Mouse (Mus musculus): Measurements from ENCODE around the gene Rnf180.
A peak's percentile ranks its signal among the peaks of the same experiment; 100 is the strongest.
"Not testable (repeated sequence)": the region's sequence is repeated elsewhere in the genome, so short reads cannot be mapped to it uniquely, and the experiment has no call there.

The Rnf180 gene

DNA sequence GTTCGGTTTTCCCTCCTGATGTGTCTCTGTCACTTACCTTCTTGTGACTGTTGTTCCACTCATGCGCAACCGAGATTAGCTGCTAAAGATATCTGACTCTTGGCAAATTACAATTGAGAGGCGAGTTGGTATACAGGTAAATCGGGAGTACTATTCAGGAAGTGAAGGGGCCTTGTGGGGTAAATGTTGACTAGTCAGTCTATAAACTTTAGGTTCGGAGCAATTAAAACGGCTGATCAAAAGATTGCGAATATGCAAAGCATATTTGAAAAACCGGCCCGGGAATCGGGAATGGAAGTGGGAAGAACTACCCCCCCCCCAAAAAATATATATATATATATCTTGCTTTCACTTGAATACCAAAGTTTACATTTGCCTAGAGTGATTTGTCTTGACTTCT lies at the start of gene Rnf180:
Gene Rnf180, minus strand, starts transcription at position 101 of the 400 bp plus-strand sequence.
- DNase-seq = no peak

DNA sequence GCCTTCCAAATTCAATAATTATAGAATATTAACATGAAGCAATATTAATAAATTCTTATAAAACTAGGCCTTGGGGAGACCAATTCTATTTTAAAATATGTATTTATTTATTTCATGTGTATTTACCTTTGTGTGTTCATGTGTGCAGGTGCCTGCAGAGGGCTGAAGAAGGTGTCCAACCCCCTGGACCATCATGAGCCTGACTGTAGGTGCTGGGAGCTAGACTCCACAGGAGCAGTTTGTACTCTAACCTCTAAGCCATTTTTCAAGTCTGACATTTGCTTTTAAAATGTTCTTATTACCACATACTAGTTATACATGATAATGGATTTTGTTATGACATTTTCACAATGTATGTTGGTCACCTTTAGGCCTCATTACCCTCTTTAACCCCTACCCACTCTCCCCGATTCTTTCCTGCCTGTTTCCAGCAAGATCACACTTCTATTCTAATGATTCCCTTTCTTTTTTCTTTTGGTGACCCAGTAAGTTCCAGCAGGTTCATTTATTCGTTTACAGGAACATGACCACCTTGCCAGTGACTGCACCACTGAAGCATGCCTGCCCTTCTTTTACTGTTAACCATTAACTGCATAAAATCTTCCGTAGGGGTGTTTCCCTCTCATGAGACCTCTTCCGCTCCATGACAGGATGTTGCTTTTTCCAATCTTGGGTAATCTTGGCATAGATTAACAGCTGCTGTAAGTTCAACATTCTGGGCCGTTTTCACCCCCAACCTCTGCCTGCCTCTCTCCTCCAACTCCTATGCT lies 36.8 kb upstream of the Rnf180 start:
- DNase-seq = no peak

DNA sequence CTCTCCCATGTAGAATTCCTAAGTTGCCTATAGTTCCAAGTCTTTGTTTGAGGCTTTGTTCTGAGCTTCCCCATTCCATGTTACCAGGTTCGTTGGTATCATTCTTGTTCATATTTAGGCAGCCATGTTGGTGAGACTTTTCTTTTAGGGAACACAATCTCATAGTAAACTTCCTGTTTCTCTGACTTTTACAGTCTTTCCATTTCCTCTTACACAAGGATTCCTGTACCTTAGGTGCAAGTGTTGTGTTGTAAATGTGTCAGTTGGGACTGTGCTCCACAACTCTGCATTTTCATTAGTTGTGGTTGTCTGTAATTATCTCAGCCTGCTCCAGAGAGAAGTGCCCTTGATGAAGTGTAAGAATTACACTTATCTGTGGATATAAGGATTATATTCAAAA lies 32.3 kb upstream of the Rnf180 start:
- no peak for DNase-seq

DNA sequence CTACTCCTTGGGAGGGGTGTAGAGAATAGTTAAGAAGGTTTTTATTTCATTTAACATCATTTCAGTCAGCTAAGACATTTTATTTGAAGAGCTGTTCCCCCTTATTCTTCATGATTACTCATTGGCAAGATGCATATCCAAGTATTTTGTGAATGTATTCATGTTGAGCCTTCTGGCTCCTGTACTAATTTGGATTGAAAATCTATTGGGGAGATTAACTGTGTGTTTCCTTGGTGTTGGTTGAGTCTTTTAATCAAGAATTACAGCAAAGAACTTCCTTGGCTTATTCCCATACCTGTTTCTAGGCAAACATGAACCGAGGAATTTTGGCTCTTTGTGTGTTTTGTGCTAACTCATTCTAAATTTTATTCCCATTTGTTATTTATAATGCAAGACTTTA lies 22.3 kb upstream of the Rnf180 start:
- no peak for DNase-seq

DNA sequence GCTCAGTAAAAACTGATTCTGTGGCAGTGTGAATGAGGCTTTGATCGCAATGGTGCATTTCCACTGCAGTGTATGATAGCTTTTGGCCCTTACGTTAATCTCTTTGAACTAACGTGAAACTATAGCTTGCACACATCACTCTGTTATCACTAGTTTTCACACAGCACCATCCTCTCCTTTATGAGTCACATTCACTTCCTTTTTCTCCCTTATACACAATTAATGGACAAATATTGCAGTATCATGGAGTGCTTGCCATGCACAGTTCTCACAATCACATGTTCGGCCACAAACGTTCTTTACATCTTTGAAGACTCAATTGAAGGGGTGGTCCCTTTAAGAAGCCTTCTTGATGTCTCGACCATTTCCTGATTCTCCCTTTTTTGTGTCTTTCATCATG lies 21.4 kb upstream of the Rnf180 start:
- DNase-seq = no peak

DNA sequence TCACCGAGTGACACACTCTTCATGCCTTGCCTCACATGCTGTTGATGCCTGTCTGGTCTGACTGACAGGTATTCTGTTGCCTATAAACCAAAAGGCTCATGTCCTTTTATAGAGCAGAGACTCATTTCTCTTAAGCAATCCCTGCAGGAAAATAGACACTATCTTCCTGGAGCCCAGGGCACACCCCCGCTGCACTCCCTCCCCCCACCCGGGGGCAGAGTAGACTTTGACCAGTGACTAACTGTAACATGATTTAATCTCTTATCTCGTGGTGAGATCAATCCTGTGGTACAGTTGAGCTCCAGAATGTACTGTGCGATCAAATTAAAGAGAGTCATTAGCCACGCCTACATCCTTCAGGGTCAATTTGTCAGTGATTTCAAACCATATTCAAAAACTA lies 18.1 kb upstream of the Rnf180 start:
- DNase-seq = no peak

DNA sequence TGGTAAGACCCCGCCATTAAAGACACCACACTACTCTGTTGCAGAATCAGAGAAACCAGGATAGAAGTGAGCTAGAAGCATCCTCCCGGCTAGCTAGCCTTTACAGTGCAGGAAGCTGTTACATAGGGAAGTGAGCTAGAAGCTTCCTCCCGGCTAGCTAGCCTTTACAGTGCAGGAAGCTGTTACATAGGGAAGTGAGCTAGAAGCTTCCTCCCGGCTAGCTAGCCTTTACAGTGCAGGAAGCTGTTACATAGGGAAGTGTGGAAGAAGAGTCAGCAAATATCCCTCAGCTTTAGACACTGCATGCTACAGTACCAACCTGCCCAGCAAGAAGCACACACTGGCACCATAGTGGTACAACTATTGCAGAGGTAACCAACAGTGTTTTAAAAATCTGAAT lies 15.9 kb upstream of the Rnf180 start:
- not testable (repeated sequence) for DNase-seq

DNA sequence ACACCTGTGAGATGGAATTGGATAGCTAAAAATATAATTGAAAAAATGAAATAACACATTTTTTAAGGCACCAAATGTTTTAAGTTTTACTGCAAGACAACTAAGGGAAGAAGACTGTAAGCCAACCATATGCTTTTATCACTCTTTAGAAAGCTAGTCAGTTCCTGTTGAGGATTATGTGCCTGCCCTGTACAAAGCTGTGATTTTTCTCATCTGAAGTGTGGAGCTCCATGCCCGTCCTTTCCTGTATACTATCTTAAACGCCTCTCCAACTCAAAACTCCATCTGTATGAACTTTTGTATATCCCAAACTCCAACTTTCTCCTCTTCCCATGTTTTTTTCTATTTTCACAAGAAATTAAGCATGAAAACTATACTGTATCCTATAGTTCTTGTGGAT lies 10.9 kb upstream of the Rnf180 start:
- no peak for DNase-seq

DNA sequence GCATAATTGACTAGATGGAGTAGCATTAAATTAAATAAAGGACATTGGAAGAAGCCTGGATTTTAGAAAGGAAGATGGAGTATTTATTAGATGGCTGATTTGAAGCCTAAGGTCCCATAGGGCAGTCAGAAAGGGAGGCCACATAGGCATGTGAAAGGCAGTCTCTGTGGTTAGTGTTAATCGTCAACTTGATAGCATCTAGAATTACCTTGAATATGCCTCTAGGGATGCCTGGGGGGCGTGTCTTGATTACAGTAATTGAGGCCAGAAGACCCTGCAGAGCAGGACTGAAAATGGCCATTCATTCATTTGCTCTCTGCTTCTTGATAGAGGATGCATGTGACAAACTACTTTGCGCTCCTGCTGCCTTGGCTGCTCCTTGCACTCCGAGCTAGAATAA lies 9.4 kb upstream of the Rnf180 start:
- no peak for DNase-seq

DNA sequence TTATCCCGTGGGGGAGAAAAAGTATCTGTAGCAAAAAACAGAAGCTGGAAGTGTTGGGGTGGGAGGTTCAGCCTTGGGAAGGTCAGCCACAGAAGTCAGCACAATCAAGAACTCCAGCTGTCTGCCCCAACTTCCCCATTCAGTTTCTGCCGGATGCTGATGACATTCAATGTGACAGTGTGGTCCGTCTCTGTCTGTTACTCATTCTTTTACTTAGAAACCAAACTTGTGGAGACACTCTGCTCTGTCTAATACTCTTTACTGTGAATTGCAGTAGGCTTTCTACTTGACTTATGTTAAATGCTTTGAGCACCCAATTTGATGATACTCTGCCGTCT lies 5.4 kb upstream of the Rnf180 start:
- no peak for DNase-seq

DNA sequence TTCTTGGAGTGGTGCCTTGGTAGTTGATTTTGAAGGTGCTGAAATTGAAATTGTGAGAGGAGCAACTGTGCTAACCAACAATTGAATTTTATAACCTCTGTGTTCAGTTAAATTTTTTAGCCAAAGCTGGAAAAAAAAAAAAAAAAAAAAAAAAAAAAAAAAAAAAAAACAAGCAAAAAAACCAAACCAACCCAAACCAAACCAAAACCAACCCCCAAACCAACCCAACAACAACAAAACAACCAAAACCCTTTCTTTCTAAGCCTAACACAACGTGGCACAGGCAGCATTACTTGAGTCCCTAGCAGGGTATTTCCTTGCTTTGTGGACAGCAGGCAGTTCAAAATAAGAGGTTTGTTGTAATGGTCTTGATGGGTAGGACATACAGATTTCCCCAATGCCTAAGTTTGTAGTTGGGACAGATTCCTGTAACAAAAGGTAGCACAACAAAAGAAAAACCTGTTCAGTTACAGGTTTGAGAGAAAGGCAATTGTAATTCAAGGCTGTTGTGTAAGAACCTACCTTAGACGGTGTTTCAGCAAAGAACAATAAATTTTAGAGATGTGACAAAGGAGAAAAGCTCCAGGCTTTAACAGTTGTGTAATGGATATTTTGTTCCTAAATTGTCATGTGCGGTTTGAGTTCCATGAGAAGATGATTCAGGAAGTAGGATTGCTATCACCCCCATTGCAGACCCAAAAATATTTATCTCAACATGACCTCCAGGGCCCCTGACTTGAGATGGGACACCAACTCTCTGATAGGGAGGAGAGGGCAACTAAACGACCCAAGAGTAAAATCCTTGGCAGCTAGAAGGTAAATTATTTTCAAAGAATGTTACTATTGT lies 4.8 kb upstream of the Rnf180 start:
- DNase-seq = no peak

DNA sequence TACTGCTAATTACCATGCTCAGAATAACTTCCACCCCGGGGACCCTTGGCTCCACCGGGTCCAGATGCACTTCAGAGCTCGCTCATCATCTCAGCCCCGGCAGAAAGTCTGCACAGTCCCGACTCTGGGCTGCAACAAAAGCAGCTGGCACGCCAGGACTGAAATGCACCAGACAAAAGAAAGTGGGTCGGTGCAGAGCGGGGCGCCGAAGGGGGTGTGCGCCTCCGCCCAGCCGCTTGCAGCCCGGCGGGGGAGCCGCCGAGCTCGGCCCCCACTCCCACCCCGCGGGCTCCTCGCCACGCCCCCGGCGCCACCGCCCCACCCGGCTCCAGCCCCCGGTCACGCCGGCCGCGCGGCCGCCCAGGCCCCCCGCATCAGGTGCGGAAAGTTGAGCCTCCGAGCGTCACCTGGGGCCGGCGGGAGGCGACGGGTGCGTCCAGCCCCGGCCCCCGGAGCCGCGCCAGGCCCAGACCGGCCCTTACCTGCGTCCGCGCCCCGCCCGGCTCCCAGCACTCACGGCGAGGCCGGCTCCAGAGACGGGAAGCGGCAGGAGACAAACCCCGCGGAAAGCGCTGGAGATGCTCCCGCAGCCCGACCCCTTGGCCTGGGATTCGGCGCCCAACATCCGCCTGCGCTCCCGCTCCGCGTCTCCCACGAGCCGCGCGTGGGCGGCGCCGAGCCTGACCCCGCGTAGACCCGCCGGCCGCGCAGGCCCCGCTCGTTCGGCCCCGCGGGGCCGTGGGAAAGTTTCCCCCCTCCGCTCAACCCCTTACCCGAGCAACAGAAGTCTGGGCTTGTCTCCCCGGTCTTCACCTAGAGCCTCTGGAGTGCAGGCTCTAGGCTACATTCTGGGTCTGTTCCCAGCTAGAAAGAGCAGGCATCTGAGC lies 591 bp downstream of the Rnf180 start:
- DNase-seq = peak; percentile 58

DNA sequence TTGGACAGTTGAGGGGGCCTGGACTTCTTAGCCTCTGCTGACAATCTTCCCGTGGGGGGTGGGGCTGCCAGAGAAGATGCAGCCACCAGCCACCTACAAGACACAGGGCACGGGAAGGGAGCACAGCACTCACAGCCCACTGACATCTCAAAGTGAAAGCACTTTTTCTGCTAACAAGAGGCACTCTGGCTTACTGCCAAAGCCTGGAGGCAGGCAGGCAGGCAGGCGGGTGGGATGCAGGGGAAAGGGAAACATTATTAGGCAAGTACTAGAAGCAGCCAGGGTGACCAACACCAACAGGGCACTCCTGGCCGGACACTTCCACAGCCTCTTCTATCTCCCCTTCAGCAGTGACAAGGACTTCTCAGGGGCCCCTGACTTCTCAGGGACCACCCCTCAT lies 2.8 kb downstream of the Rnf180 start:
- DNase-seq = peak; percentile 65

DNA sequence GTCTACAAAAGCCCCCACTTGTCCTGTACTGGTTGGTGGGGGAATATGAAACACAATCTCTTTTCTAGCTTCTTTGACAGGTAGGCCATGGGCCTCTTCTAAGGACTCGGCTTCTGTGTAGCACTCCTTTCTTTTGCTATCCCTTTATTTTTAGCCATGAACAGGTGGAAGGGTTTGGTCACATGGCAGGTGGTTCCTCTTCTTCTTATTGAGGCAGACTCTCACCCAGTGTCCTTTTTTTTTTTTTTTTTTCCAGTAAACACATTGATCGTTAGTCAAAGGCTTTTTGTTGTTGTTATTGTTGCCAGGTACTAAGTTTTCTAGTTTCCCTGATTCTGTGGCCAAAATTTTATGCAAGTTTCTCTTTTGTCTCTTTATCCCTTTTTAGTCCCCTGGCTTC lies 4.0 kb downstream of the Rnf180 start:
- DNase-seq = no peak

DNA sequence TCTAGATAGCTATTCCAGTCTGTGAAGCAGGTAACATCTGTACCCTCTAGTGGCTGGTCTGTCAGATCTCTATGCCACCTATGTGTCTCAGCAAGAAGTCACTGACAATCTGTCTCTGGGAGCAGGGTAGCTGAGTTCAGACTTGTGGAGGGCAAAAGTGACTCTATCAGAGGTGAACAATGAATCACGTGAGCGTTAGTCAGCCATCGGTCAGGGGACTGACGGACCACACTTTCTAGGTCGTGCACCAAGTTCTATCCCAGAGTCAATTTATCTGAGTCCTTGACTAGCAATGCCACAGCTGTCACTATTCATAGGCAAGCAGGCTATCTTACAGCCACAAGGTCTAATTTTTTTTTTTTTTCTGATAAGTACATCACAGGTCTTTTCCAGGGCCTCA lies 4.6 kb downstream of the Rnf180 start:
- DNase-seq = no peak

DNA sequence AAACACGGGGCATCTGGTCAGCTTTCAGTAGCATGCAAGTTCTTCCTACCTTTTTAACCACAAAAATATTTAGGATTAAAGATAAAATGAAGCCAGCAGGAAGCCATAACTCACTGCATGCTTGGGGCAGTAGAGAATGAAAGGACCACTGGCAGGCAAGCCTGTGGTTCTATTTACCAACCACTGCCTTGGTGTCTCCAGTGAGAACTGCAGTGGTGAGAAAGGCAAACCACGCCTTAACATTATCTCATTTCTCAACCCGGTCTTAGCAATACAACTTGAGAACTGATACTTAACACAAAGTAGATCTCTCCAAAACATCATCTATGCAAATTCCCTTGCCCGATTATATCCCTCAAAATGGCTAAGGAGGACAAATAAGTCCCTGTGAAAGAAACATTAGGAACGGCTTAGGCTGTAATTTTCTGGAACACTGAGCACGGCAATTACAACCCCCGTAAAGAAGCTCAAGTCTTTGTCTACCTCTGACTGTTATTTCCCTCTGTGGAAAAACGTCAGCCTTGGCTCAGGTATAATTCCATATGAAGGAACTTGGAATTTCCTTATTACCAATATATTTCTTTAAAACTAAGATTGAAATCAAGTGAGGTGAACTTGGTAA lies 15.1 kb downstream of the Rnf180 start:
- DNase-seq = no peak

DNA sequence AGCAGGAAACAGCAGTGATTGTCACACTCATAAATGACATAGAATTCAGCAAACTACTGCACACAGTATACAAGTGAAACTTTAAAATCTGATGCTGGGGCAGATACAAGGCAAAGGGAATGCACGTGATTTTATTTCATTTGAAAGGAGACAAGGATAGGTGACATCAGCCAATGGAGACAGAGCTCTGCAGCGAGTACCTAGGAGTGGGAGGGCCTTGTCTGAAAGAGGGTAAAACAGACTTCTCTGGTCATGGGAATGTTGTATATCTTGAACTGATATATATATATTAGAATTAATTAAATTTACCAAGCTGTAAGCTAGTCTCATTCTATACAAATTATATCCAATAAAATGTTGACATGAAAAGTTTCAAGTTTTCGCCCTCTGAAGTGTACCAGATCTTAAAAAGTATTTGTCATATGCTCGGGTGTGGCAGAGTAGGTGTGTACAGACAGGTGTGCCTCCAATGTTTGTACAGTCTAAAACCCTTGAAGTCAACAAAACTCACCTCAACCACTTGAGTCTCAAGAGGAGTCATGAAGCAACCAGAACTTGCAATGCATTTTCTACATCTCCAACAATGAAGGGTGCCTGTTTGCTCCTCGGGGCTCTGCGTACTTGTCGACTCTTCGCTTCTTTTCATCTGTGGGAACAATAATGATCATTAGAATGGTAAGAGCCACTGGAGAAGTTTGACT lies 24.1 kb downstream of the Rnf180 start:
- DNase-seq = no peak

DNA sequence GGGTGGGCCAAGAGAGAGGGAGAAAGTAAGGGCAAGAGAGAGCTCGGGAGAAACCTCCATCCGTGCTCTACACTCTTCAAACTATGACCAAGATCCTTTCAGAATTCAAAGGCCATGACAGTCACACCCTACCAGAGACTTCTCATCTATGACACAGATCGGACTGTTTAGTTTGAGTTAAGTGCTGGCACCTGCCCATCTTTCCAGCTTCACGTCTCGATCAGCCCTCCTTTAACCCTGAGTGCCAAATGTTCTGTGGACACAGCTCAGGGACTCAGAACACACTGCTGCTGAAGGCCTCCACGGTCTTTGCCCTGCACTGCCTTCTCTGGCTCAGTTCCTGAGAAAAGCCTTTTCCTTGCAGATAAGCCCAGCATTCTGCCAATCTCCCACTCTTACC lies 27.2 kb downstream of the Rnf180 start:
- no peak for DNase-seq

DNA sequence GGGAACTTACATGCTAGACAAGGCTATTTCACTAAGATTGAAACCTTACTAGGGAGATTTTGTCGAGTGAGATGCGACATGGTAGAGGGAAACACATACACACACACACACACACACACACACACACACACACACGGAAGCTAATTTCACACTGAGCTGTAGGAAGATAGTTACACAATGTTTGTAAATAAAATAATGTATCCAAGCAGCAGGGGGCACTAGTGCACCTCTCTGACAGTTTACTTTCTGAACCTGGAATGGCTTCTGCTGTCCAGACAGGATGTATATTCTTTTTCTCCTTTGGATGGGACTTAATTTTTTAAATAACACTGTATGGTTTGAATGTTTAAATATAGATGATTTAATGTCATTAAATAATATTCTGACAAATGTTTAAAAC lies 27.9 kb downstream of the Rnf180 start:
- DNase-seq = peak; percentile 75

DNA sequence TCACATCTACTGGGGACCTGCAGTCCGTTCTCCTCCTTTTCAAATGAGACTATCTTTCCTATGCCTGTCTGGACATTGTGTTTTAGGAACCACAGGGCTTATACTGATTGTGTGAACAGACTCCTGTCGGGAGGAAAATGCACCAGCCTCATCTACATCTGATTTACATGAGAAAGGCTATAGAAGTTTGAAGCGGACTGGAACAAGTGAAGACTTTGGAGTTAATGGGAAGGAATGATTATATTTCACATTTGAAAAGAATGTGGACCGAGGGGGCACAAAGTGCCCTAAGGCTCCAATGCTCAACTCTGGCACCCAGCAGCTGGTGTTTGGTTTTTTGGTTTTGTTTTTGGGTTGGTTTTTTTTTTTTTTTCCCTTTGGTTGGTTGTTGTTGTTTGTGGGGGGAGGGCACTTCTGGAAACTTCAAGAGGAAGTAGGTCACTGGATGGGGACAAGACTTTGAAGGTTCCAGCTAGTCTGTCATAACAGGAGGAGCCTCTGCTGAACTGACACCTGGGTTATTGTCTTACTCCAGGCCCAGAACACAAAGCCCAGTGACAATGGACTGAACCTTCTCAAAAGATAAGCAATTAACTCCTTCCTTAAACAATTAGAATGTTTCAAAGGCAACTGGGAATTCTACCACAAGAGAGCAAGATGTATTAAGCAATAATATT lies 37.7 kb downstream of the Rnf180 start:
- no peak for DNase-seq

DNA sequence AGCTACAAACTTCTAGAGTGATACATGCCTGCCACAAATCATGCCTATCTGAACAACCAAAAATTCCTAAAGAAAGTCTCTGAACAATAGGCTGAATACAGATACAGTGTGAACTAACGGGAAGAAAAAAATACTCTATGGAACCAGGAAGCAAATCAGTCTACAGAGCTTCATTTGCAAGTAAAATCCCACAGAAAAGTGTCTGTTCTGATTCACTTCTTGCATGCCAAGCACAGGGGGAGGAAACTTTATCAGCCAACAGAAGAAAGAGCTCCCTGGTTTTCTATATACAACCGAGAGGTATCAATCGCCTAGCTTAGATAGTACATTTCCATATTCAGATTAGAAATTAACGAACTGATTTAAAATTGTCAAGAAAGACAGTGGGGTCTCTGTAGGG lies 43.8 kb downstream of the Rnf180 start:
- DNase-seq = no peak

DNA sequence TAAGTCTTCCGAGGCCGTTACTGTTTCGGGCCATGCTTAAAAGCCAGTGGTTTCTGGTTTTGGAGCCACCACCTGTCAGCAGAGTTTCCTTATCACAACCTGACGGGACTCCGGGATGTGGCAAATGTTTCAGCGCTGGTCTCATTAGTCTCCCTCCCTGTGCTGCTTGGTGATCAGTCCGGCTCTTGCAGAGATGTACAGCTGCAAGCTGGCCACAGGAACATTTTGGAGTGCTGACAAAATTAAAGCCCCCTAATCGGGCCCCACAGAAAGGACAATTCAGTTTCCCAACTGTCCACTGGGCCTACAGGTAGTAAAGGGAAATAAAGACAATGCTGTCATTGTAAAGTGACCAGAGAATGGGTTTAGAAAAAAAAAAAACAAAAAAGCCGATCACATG lies 44.4 kb downstream of the Rnf180 start:
- no peak for DNase-seq
